Mouse (Mus musculus): ENCODE measurements around the gene Ptpa.
"Not testable (repeated sequence)": the region's sequence is repeated elsewhere in the genome, so short reads cannot be mapped to it uniquely, and the experiment has no call there.

Gene Ptpa

GRCm38 (mm10) chr2:30402843-30403242, 13.0 kb upstream of the Ptpa start:
- DNase-seq, result no peak

GRCm38 (mm10) chr2:30403870-30404269, 12.0 kb upstream of the Ptpa start:
- DNase-seq, result no peak

- DNase-seq, result no peak
Measured at GRCm38 (mm10) chr2:30407221-30407620, 8.6 kb upstream of the Ptpa start.

- no peak for DNase-seq
Measured at GRCm38 (mm10) chr2:30407778-30408177, 8.1 kb upstream of the Ptpa start.

- DNase-seq, result no peak
Measured at GRCm38 (mm10) chr2:30408452-30409100, 7.3 kb upstream of the Ptpa start.

GRCm38 (mm10) chr2:30409454-30410176, 6.2 kb upstream of the Ptpa start:
- DNase-seq, result no peak

- peak; percentile 65 for DNase-seq
Measured at GRCm38 (mm10) chr2:30413038-30413973, 2.5 kb upstream of the Ptpa start.

- no peak for DNase-seq
Measured at GRCm38 (mm10) chr2:30414101-30414500, 1.7 kb upstream of the Ptpa start.

- no peak for DNase-seq
Measured at GRCm38 (mm10) chr2:30414681-30415080, 1.2 kb upstream of the Ptpa start.

- DNase-seq, result peak; percentile 93
Measured at GRCm38 (mm10) chr2:30415157-30415935, 493 bp upstream of the Ptpa start, which contains the start of gene Crat. Gene Crat (minus strand): TSS chr2:30415813.

- DNase-seq, result no peak
Measured at GRCm38 (mm10) chr2:30416649-30416965, 768 bp downstream of the Ptpa start.

GRCm38 (mm10) chr2:30417154-30417553, 1.3 kb downstream of the Ptpa start:
- not testable (repeated sequence) for DNase-seq

GRCm38 (mm10) chr2:30417595-30418165, 1.8 kb downstream of the Ptpa start:
- DNase-seq, result no peak

GRCm38 (mm10) chr2:30418259-30418658, 2.4 kb downstream of the Ptpa start:
- no peak for DNase-seq

- DNase-seq, result no peak
Measured at GRCm38 (mm10) chr2:30419112-30419511, 3.3 kb downstream of the Ptpa start.

- DNase-seq, result no peak
Measured at GRCm38 (mm10) chr2:30421432-30421831, 5.6 kb downstream of the Ptpa start.

- no peak for DNase-seq
Measured at GRCm38 (mm10) chr2:30429156-30429555, 13.3 kb downstream of the Ptpa start.

- DNase-seq, result peak; percentile 66
Measured at GRCm38 (mm10) chr2:30435326-30436155, 19.7 kb downstream of the Ptpa start.

- DNase-seq, result no peak
Measured at GRCm38 (mm10) chr2:30436156-30436545, 20.3 kb downstream of the Ptpa start.

GRCm38 (mm10) chr2:30436809-30437208, 21.0 kb downstream of the Ptpa start:
- DNase-seq, result no peak

GRCm38 (mm10) chr2:30437791-30438190, 22.0 kb downstream of the Ptpa start:
- DNase-seq, result no peak

All from right cerebral cortex, postnatal 25 days (tissue).